Mouse (Mus musculus) neural tube, embryonic 11.5 days (tissue): Measurements from ENCODE around the gene Spen. TPM values are rescaled to one million over a fixed set of nuclear protein-coding genes. Genes with fewer than 3 reads are reported as not detected.

Experiments
- ATAC-seq: fragments of 200-750 bp; cut with Nextera tagmentation; 2 replicates; pipeline ENCODE4 v1.8.0; 2017; ENCODE audit warnings: moderate number of reproducible peaks, mild to moderate bottlenecking, moderate TSS enrichment, moderate library complexity; ENCODE audit not compliant: insufficient read depth, low FRiP score, low TSS enrichment
- DNase-seq: peaks from one replicate; pipeline ENCODE4 v3.0.0-alpha.2; 2015; ENCODE audit warnings: low spot score
- H3K27ac ChIP-seq: fragments of 300-500 bp; sonication (generic); 2 replicates; pipeline ENCODE4 v1.5.1; 2014; ENCODE audit warnings: low read depth, mild to moderate bottlenecking, low read length
- H3K27me3 ChIP-seq: fragments of 300-500 bp; sonication (generic); 2 replicates; pipeline ENCODE4 v1.6.1; 2014; ENCODE audit warnings: mild to moderate bottlenecking, low read length, mixed read lengths; ENCODE audit not compliant: control insufficient read depth, insufficient read depth
- H3K36me3 ChIP-seq: fragments of 300-500 bp; sonication (generic); 2 replicates; pipeline ENCODE4 v1.6.1; 2014; ENCODE audit warnings: mild to moderate bottlenecking, low read length, moderate library complexity, mixed read lengths; ENCODE audit not compliant: control insufficient read depth, insufficient read depth
- H3K4me1 ChIP-seq: fragments of 300-500 bp; sonication (generic); 2 replicates; pipeline ENCODE4 v1.6.1; 2014; ENCODE audit warnings: low read length, mixed read lengths; ENCODE audit not compliant: control insufficient read depth, insufficient read depth
- H3K4me2 ChIP-seq: fragments of 300-500 bp; sonication (generic); 2 replicates; pipeline ENCODE4 v1.6.1; 2014; ENCODE audit warnings: low read depth, mild to moderate bottlenecking, moderate library complexity
- H3K4me3 ChIP-seq: fragments of 300-500 bp; sonication (generic); 2 replicates; pipeline ENCODE4 v1.5.1; 2014; ENCODE audit warnings: low read depth, low read length
- H3K9ac ChIP-seq: fragments of 300-500 bp; sonication (generic); 2 replicates; pipeline ENCODE4 v1.6.1; 2014; ENCODE audit warnings: mild to moderate bottlenecking, low read length
- H3K9me3 ChIP-seq: fragments of 300-500 bp; sonication (generic); 2 replicates; pipeline ENCODE4 v1.6.1; 2016; ENCODE audit warnings: low read length; ENCODE audit not compliant: control insufficient read depth
- WGBS: fragments of 180-500 bp; shearing (Covaris S2); extraction: QIAGEN DNeasy Blood & Tissue Kit; methylation state at CpG from one replicate; pipeline ENCODE4 v1.1.7; 2014; 5-methylcytosine and 5-hydroxymethylcytosine counted together
- polyA plus RNA-seq: library from polyadenylated mRNA; unstranded; fragments of >200 nt; fragmentation: Nextera tagmentation; extraction: Ambion mirVana; gene quantifications from 2 replicates; pipeline ENCODE4 v1.2.1, GENCODE M21; 2014

The Spen gene
- polyA plus RNA-seq, 1 experiment from 2014 or later: 16.2 TPM

- 32% methylated on average over 7 of the region's 7 CpGs for WGBS
- no peak for ATAC-seq
- Histone ChIP-seq H3K9ac (no peak overlapping the region), H3K4me3 (no peak overlapping the region), H3K9me3 (no peaks in the 10 kb centered on the region), H3K36me3 (no peaks in the 10 kb centered on the region), H3K4me2 (no peak overlapping the region), H3K27me3 (no peaks in the 10 kb centered on the region), H3K4me1 (peaks cover 13% of the 10 kb centered on the region), H3K27ac (no peak overlapping the region)
- DNase-seq: peak; percentile 68
Measured at GRCm38 (mm10) chr4:141541851-141542250, 3.5 kb upstream of the Spen start.

DNA sequence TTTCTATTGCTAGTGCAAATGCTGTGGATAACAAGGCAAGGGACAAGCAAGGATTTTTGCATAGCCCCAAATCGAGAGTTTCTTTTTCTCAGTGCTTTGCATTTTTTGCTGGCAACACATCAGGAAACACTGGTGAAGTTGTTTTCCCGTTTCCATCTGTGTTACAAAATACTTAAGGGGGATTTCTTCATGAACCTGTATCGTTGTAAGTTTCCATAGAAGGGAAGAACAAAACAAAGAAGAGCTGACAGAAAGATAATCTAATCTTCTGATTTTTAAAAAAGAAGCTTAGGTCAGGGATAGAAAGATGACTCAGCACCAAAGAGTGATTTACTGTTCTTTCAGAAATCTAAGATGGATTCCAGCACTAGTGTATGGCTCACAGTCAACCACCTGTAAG, 2.4 kb upstream of the Spen start:
- no peaks in the 10 kb centered on the region for H3K9me3 ChIP-seq
- no peaks in the 10 kb centered on the region for H3K27me3 ChIP-seq
- no peak overlapping the region for H3K27ac ChIP-seq
- H3K4me1 ChIP-seq: peaks cover 15% of the 10 kb centered on the region
- no peak overlapping the region for H3K9ac ChIP-seq
- H3K4me3 ChIP-seq: no peak overlapping the region
- no peaks in the 10 kb centered on the region for H3K36me3 ChIP-seq
- DNase-seq: no peak
- no peak overlapping the region for H3K4me2 ChIP-seq
- 80% methylated on average over 3 of the region's 3 CpGs for WGBS
- ATAC-seq: no peak

- Histone ChIP-seq H3K9ac (peak overlapping the region; percentile 74), H3K27ac (peak overlapping the region; percentile 93), H3K9me3 (no peaks in the 10 kb centered on the region), H3K4me2 (peak overlapping the region; percentile 91), H3K36me3 (no peaks in the 10 kb centered on the region), H3K27me3 (no peaks in the 10 kb centered on the region), H3K4me3 (peak overlapping the region; percentile 99), H3K4me1 (peaks cover 15% of the 10 kb centered on the region; the same call in 1 of the 2 replicates)
- no peak for DNase-seq
- 51% methylated on average over 12 of the region's 12 CpGs for WGBS
- no peak for ATAC-seq
Measured at GRCm38 (mm10) chr4:141539213-141539767, 893 bp upstream of the Spen start.

GRCm38 (mm10) chr4:141537706-141538407, 540 bp downstream of the Spen start:
- H3K9ac ChIP-seq: peak overlapping the region; percentile 92
- no peaks in the 10 kb centered on the region for H3K36me3 ChIP-seq
- peak overlapping the region; percentile 93 for H3K27ac ChIP-seq
- DNase-seq (peak; percentile 56), ATAC-seq (peak; percentile 6; the same call in 1 of the 2 replicates)
- no peaks in the 10 kb centered on the region for H3K27me3 ChIP-seq
- H3K4me3 ChIP-seq: peak overlapping the region; percentile 99
- peaks cover 16% of the 10 kb centered on the region; the same call in 1 of the 2 replicates for H3K4me1 ChIP-seq
- WGBS: under 1% methylated on average over 94 of the region's 101 CpGs
- no peaks in the 10 kb centered on the region for H3K9me3 ChIP-seq
- peak overlapping the region; percentile 91 for H3K4me2 ChIP-seq

DNA sequence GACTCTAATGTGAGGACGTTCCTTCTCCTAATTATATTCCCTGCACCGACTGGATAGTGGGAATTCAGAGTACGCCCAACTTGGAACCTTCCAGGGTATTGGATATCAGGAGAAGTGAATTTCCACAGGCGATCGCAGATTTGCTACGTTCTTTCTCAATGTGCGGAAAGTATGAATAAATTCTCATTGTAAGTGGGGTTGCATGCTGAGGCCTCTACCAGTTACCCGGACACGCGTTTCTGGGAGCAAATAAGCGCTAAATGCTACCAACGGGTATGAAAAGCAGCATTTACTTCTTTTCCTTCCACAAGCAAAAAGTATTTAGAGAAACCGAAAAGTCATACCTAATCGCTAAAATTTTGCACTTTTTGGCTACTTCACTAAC, 1.2 kb downstream of the Spen start:
- H3K27ac ChIP-seq: peak overlapping the region; percentile 93
- no peak for DNase-seq
- H3K9ac ChIP-seq: peak overlapping the region; percentile 92
- under 1% methylated on average over 14 of the region's 14 CpGs for WGBS
- H3K36me3 ChIP-seq: no peaks in the 10 kb centered on the region
- peaks cover 16% of the 10 kb centered on the region; the same call in 1 of the 2 replicates for H3K4me1 ChIP-seq
- peak overlapping the region; percentile 99 for H3K4me3 ChIP-seq
- no peaks in the 10 kb centered on the region for H3K27me3 ChIP-seq
- H3K9me3 ChIP-seq: no peaks in the 10 kb centered on the region
- ATAC-seq: no peak
- peak overlapping the region; percentile 91 for H3K4me2 ChIP-seq

GRCm38 (mm10) chr4:141536291-141537225, 1.8 kb downstream of the Spen start:
- no peaks in the 10 kb centered on the region for H3K36me3 ChIP-seq
- peak; percentile 95 for DNase-seq
- WGBS: under 1% methylated on average over 61 of the region's 61 CpGs
- H3K4me1 ChIP-seq: peaks cover 13% of the 10 kb centered on the region; the same call in 1 of the 2 replicates
- H3K4me2 ChIP-seq: peak overlapping the region; percentile 91
- peak overlapping the region; percentile 99 for H3K4me3 ChIP-seq
- peak overlapping the region; percentile 93 for H3K27ac ChIP-seq
- peak overlapping the region; percentile 92 for H3K9ac ChIP-seq
- no peaks in the 10 kb centered on the region for H3K27me3 ChIP-seq
- ATAC-seq: peak; percentile 85
- H3K9me3 ChIP-seq: no peaks in the 10 kb centered on the region

DNA sequence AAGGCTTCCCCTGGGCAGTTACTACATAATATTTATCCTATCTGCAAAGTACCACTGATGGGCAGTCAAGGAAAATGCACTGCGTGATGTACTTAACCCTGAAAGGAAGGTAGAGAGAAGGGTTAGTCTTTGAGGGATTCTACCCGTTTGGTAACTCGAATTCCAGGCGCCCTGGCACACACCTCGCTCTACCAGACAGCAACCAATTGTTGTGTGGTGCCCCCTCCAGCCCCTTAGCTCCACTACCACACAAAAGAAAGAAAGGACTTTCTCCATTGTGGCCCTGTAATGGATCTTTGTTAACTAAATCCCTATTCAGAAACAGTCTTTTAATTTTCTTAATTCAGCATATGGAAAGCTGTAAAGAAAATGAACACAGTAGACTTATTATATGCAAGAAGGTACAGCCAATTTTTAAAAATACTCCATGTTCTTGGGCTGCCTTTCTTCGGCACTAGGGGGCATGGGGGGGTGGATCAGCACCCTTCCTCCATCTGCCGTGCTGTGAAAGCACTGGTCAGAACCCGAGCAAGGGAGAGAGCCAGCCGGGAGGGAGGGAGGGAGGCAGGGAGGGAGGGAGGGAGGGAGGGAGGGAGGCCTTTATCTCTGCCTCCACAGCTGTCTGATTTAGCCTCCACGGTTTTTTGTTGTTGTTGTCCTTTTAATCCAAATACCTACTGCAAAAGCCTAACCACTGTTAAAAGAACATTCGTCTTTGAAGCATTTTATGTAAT, 3.3 kb downstream of the Spen start:
- 22% methylated on average over 9 of the region's 11 CpGs for WGBS
- Histone ChIP-seq H3K4me3 (peak overlapping the region; percentile 99), H3K9ac (peak overlapping the region; percentile 92; the same call in 1 of the 2 replicates), H3K4me2 (peak overlapping the region; percentile 91), H3K9me3 (no peaks in the 10 kb centered on the region), H3K36me3 (no peaks in the 10 kb centered on the region; the same call in 1 of the 2 replicates), H3K4me1 (peaks cover 11% of the 10 kb centered on the region; the same call in 1 of the 2 replicates), H3K27ac (peak overlapping the region; percentile 93; the same call in 1 of the 2 replicates), H3K27me3 (no peaks in the 10 kb centered on the region)
- DNase-seq: peak; percentile 71
- ATAC-seq: peak; percentile 8; the same call in 1 of the 2 replicates

DNA sequence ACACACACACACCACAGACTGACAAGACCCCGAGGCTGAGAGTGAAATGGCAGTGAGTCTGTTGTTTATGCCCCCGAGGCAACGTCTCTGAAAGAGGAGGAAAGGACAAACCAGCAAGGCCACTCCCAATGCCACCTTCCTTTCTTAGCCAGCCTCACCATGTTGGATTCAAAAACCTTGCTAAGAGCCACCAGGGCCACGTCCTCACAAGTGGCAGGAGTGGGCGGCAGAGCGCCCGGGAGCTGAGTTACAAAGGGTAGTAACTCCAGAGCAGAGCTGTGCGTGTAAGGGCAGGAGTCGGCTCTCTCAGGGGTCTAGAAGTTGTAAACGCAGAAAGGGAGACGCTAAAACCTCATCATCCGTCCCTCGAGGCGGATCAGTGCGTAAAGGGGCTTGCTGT, 7.4 kb downstream of the Spen start:
- H3K36me3 ChIP-seq: no peaks in the 10 kb centered on the region; the same call in 1 of the 2 replicates
- H3K4me1 ChIP-seq: peaks cover 5% of the 10 kb centered on the region; the same call in 1 of the 2 replicates
- H3K27ac ChIP-seq: no peak overlapping the region
- no peak for DNase-seq
- no peak overlapping the region for H3K9ac ChIP-seq
- H3K9me3 ChIP-seq: no peaks in the 10 kb centered on the region
- ATAC-seq: no peak
- no peak overlapping the region for H3K4me3 ChIP-seq
- no peaks in the 10 kb centered on the region for H3K27me3 ChIP-seq
- WGBS: 83% methylated on average over 15 of the region's 15 CpGs
- no peak overlapping the region for H3K4me2 ChIP-seq
